Mouse (Mus musculus): Measurements from ENCODE around the gene Smo. TPM values are rescaled to one million over a fixed set of nuclear protein-coding genes. Genes with fewer than 3 reads are reported as not detected.
A peak's percentile ranks its signal among the peaks of the same experiment; 100 is the strongest.

The Smo gene
- polyA plus RNA-seq, 1 experiment from 2014 or later, result 15.8 TPM

- Histone ChIP-seq H3K4me3 (ENCODE audit: low read length) (peak overlapping the region; percentile 28), H3K36me3 (ENCODE audit: control insufficient read depth, insufficient read depth) (no peaks in the 10 kb centered on the region), H3K27me3 (ENCODE audit: control insufficient read depth, insufficient read depth, low read length) (no peaks in the 10 kb centered on the region; the same call in 1 of the 2 replicates), H3K27ac (ENCODE audit: low read length) (no peak overlapping the region), H3K9me3 (replicated peaks; ENCODE audit: control insufficient read depth, low read length) (no peaks in the 10 kb centered on the region), H3K4me2 (ENCODE audit: low read depth, low read length) (peak overlapping the region; percentile 54), H3K4me1 (ENCODE audit: control insufficient read depth, insufficient read depth, low read length) (peaks cover 16% of the 10 kb centered on the region; the same call in 1 of the 2 replicates), H3K9ac (ENCODE audit: low read length) (no peak overlapping the region)
- 27% methylated on average over 14 of the region's 14 CpGs for WGBS
- ATAC-seq (replicated peaks; ENCODE audit: extremely low read depth, insufficient read depth, low FRiP score), result peak; percentile 53; the same call in 1 of the 2 replicates
Observed at GRCm38 (mm10) chr6:29717952-29718521, 17.3 kb upstream of the Smo start.

GRCm38 (mm10) chr6:29718894-29719329 is 16.4 kb upstream of the Smo start:
- no peaks in the 10 kb centered on the region for H3K36me3 ChIP-seq (ENCODE audit: control insufficient read depth, insufficient read depth)
- peak overlapping the region; percentile 59 for H3K4me3 ChIP-seq (ENCODE audit: low read length)
- 4% methylated on average over 15 of the region's 15 CpGs for WGBS
- H3K27ac ChIP-seq (ENCODE audit: low read length), result no peak overlapping the region
- no peaks in the 10 kb centered on the region; the same call in 1 of the 2 replicates for H3K27me3 ChIP-seq (ENCODE audit: control insufficient read depth, insufficient read depth, low read length)
- ATAC-seq (replicated peaks; ENCODE audit: extremely low read depth, insufficient read depth, low FRiP score), result peak; percentile 69
- peaks cover 16% of the 10 kb centered on the region; the same call in 1 of the 2 replicates for H3K4me1 ChIP-seq (ENCODE audit: control insufficient read depth, insufficient read depth, low read length)
- H3K9me3 ChIP-seq (replicated peaks; ENCODE audit: control insufficient read depth, low read length), result no peaks in the 10 kb centered on the region
- H3K4me2 ChIP-seq (ENCODE audit: low read depth, low read length), result peak overlapping the region; percentile 83
- H3K9ac ChIP-seq (ENCODE audit: low read length), result peak overlapping the region; percentile 66

GRCm38 (mm10) chr6:29721890-29722289 is 13.4 kb upstream of the Smo start:
- 62% methylated on average over 2 of the region's 2 CpGs for WGBS
- Histone ChIP-seq H3K27me3 (ENCODE audit: control insufficient read depth, insufficient read depth, low read length) (no peaks in the 10 kb centered on the region; the same call in 1 of the 2 replicates), H3K9ac (ENCODE audit: low read length) (no peak overlapping the region), H3K9me3 (replicated peaks; ENCODE audit: control insufficient read depth, low read length) (no peaks in the 10 kb centered on the region), H3K4me2 (ENCODE audit: low read depth, low read length) (no peak overlapping the region), H3K36me3 (ENCODE audit: control insufficient read depth, insufficient read depth) (no peaks in the 10 kb centered on the region), H3K4me3 (ENCODE audit: low read length) (no peak overlapping the region), H3K4me1 (ENCODE audit: control insufficient read depth, insufficient read depth, low read length) (peaks cover 16% of the 10 kb centered on the region; the same call in 1 of the 2 replicates), H3K27ac (ENCODE audit: low read length) (no peak overlapping the region)
- ATAC-seq (replicated peaks; ENCODE audit: extremely low read depth, insufficient read depth, low FRiP score), result no peak

- Histone ChIP-seq H3K4me1 (ENCODE audit: control insufficient read depth, insufficient read depth, low read length) (no peaks in the 10 kb centered on the region), H3K4me2 (ENCODE audit: low read depth, low read length) (no peak overlapping the region), H3K36me3 (ENCODE audit: control insufficient read depth, insufficient read depth) (no peaks in the 10 kb centered on the region), H3K27me3 (ENCODE audit: control insufficient read depth, insufficient read depth, low read length) (no peaks in the 10 kb centered on the region), H3K4me3 (ENCODE audit: low read length) (no peak overlapping the region), H3K9me3 (replicated peaks; ENCODE audit: control insufficient read depth, low read length) (no peaks in the 10 kb centered on the region), H3K27ac (ENCODE audit: low read length) (no peak overlapping the region), H3K9ac (ENCODE audit: low read length) (no peak overlapping the region)
- ATAC-seq (replicated peaks; ENCODE audit: extremely low read depth, insufficient read depth, low FRiP score), result no peak
- WGBS, result 57% methylated on average over 1 of the region's 1 CpGs
Observed at GRCm38 (mm10) chr6:29726576-29727200, 8.6 kb upstream of the Smo start.

- H3K9me3 ChIP-seq (replicated peaks; ENCODE audit: control insufficient read depth, low read length), result no peaks in the 10 kb centered on the region
- no peak overlapping the region for H3K27ac ChIP-seq (ENCODE audit: low read length)
- H3K36me3 ChIP-seq (ENCODE audit: control insufficient read depth, insufficient read depth), result no peaks in the 10 kb centered on the region
- no peaks in the 10 kb centered on the region for H3K4me1 ChIP-seq (ENCODE audit: control insufficient read depth, insufficient read depth, low read length)
- no peak for ATAC-seq (replicated peaks; ENCODE audit: extremely low read depth, insufficient read depth, low FRiP score)
- 60% methylated on average over 3 of the region's 3 CpGs for WGBS
- no peaks in the 10 kb centered on the region for H3K27me3 ChIP-seq (ENCODE audit: control insufficient read depth, insufficient read depth, low read length)
- no peak overlapping the region for H3K4me3 ChIP-seq (ENCODE audit: low read length)
- no peak overlapping the region for H3K4me2 ChIP-seq (ENCODE audit: low read depth, low read length)
- no peak overlapping the region for H3K9ac ChIP-seq (ENCODE audit: low read length)
Observed at GRCm38 (mm10) chr6:29728035-29728434, 7.3 kb upstream of the Smo start.

GRCm38 (mm10) chr6:29729491-29729890 is 5.8 kb upstream of the Smo start:
- no peak for ATAC-seq (replicated peaks; ENCODE audit: extremely low read depth, insufficient read depth, low FRiP score)
- 68% methylated on average over 1 of the region's 1 CpGs for WGBS
- no peaks in the 10 kb centered on the region for H3K27me3 ChIP-seq (ENCODE audit: control insufficient read depth, insufficient read depth, low read length)

GRCm38 (mm10) chr6:29735689-29736451 is 567 bp downstream of the Smo start:
- peak overlapping the region; percentile 86 for H3K4me2 ChIP-seq (ENCODE audit: low read depth, low read length)
- no peaks in the 10 kb centered on the region for H3K9me3 ChIP-seq (replicated peaks; ENCODE audit: control insufficient read depth, low read length)
- no peaks in the 10 kb centered on the region for H3K36me3 ChIP-seq (ENCODE audit: control insufficient read depth, insufficient read depth)
- ATAC-seq (replicated peaks; ENCODE audit: extremely low read depth, insufficient read depth, low FRiP score), result peak; percentile 71
- WGBS, result under 1% methylated on average over 75 of the region's 75 CpGs
- peak overlapping the region; percentile 97 for H3K27ac ChIP-seq (ENCODE audit: low read length)
- H3K9ac ChIP-seq (ENCODE audit: low read length), result peak overlapping the region; percentile 97
- no peaks in the 10 kb centered on the region for H3K27me3 ChIP-seq (ENCODE audit: control insufficient read depth, insufficient read depth, low read length)
- peak overlapping the region; percentile 97 for H3K4me3 ChIP-seq (ENCODE audit: low read length)
- H3K4me1 ChIP-seq (ENCODE audit: control insufficient read depth, insufficient read depth, low read length), result peaks cover 15% of the 10 kb centered on the region

More at GRCm38 (mm10) chr6:29729491-29729890, 5.8 kb upstream of the Smo start:
- no peaks in the 10 kb centered on the region for H3K36me3 ChIP-seq (ENCODE audit: control insufficient read depth, insufficient read depth)
- H3K4me1 ChIP-seq (ENCODE audit: control insufficient read depth, insufficient read depth, low read length), result peaks cover 2% of the 10 kb centered on the region; the same call in 1 of the 2 replicates
- no peak overlapping the region for H3K4me2 ChIP-seq (ENCODE audit: low read depth, low read length)
- no peaks in the 10 kb centered on the region for H3K9me3 ChIP-seq (replicated peaks; ENCODE audit: control insufficient read depth, low read length)
- no peak overlapping the region for H3K4me3 ChIP-seq (ENCODE audit: low read length)
- H3K27ac ChIP-seq (ENCODE audit: low read length), result no peak overlapping the region
- no peak overlapping the region for H3K9ac ChIP-seq (ENCODE audit: low read length)

- Histone ChIP-seq H3K36me3 (ENCODE audit: control insufficient read depth, insufficient read depth) (no peaks in the 10 kb centered on the region), H3K4me1 (ENCODE audit: control insufficient read depth, insufficient read depth, low read length) (peaks cover 15% of the 10 kb centered on the region), H3K4me3 (ENCODE audit: low read length) (peak overlapping the region; percentile 97), H3K4me2 (ENCODE audit: low read depth, low read length) (peak overlapping the region; percentile 86), H3K9me3 (replicated peaks; ENCODE audit: control insufficient read depth, low read length) (no peaks in the 10 kb centered on the region), H3K27ac (ENCODE audit: low read length) (peak overlapping the region; percentile 97), H3K9ac (ENCODE audit: low read length) (peak overlapping the region; percentile 97), H3K27me3 (ENCODE audit: control insufficient read depth, insufficient read depth, low read length) (no peaks in the 10 kb centered on the region)
- ATAC-seq (replicated peaks; ENCODE audit: extremely low read depth, insufficient read depth, low FRiP score), result no peak
- WGBS, result 8% methylated on average over 13 of the region's 13 CpGs
Observed at GRCm38 (mm10) chr6:29736610-29737458, 1.5 kb downstream of the Smo start.

Measured in heart, embryonic 16.5 days (tissue).